In genomic region chr1:53321662-53322344, GRCm38 (mm10) we compare ENCODE assay signal across 1 mouse cellular context.
TF ChIP-seq lines count a peak whose summit lies in the region.

No protein-coding gene starts in this region.

TF ChIP-seq in MEL, 35 proteins besides CTCF, POLR2A, EP300 and RAD21:
- peak; percentile 29; the same call in 1 of the 2 replicates for TF ChIP-seq GATA1 (IDR thresholded peaks at IDR 0.05; ENCODE audit: low read depth, low read length)
- no peak for TF ChIP-seq USF2 (IDR thresholded peaks at IDR 0.05; ENCODE audit: borderline replicate concordance in 1 of 2, insufficient read depth in 1 of 2, low read depth in 1 of 2, low read length in 2 of 2)
- peak; percentile 63; the same call in 1 of the 2 replicates for TF ChIP-seq TCF12 (IDR thresholded peaks at IDR 0.05; ENCODE audit: low read depth, low read length)
